Mouse (Mus musculus): ENCODE results near the gene Zfp454. TPM values are rescaled to one million over a fixed set of nuclear protein-coding genes. Genes with fewer than 3 reads are reported as not detected.

The Zfp454 gene
- polyA plus RNA-seq (2012; fragmentation: generic; extraction: Trizol): under 1 TPM in 1 of 2 experiments, not detected in 1; 0.04 TPM

DNA sequence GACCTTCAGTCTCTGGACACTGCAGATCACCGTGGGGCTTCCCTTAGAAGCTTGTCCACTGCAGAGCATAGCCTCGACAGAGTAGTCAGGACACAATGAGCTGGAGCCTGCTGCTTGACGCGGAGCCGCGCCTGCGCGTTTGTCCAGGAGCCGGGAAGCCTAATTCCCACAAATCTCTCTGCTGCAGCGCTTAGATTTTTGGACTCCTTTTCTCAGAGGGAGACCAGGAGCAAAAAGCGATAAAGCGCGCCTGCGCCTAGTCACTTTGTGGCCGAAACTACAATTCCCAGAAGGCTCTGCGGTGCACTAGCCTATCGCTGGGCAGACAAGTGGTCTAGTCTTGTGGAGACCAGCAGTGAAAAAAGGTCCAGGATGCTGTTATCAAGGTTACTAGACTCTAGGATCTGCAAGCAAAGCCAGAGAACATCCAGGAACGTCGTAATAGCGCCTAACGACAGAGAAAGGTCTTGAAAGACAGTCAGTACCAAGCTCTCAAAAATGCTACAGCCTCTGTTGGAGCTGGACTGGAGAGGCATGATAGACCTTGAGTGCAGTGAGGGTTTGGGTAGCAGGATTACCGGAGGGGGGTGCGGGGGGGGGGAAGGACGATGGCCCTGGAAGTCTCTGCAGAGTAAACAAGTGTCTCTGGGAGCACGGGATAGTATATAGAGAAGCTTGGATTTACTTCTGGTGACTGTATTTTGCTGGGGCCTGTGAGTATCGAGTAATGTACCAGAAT, at the start of gene Zfp454:
Gene Zfp454 (minus strand): TSS at position 262 of the 739 bp plus-strand sequence.

GRCm38 (mm10) chr11:50931451-50931866, 44.0 kb upstream of the Zfp454 start, which contains the start of gene Zfp354b:
Gene Zfp354b (minus strand): TSS chr11:50931633.

DNA sequence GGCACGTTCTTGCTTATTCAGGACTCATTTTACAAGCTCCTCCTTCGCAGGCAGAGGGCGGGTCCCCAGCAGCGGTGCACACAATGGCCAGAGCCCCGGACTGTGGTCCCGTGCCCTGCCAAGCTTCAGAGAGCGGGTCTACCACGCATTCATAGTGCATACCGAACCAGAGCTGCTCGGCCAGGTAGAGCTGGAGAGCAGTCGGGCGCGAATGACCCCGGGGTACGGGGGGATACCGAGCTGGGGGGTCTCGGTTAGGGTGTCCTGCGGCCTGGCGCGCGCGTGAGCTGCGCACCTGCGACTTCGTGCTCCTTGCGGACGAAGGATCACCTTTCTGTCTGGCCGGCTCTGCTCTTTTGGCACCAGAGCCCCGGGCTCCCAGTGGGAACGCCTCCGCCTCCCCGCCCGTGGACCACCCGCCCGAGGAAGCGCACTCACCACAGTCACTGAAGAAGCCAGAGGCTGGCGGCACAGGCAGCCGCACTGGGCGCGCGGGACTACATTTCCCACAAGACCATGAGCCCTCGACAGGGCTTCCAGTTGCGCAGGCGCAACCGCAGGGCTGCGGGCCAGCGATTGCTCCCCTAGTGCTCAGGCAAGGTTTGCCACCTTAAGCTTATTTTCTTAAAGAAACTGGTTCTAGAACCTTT, 28.3 kb upstream of the Zfp454 start, which contains the start of gene Zfp2:
Gene Zfp2 (minus strand): TSS at position 495 of the 650 bp plus-strand sequence.

GRCm38 (mm10) chr11:50850177-50850735, 37.2 kb downstream of the Zfp454 start, which contains the start of gene Grm6:
Gene Grm6 (plus strand): TSS chr11:50850685.

GRCm38 (mm10) chr11:50841023-50841735, 46.3 kb downstream of the Zfp454 start, which contains the start of gene Zfp879:
Gene Zfp879 (minus strand): TSS chr11:50841552.

DNA sequence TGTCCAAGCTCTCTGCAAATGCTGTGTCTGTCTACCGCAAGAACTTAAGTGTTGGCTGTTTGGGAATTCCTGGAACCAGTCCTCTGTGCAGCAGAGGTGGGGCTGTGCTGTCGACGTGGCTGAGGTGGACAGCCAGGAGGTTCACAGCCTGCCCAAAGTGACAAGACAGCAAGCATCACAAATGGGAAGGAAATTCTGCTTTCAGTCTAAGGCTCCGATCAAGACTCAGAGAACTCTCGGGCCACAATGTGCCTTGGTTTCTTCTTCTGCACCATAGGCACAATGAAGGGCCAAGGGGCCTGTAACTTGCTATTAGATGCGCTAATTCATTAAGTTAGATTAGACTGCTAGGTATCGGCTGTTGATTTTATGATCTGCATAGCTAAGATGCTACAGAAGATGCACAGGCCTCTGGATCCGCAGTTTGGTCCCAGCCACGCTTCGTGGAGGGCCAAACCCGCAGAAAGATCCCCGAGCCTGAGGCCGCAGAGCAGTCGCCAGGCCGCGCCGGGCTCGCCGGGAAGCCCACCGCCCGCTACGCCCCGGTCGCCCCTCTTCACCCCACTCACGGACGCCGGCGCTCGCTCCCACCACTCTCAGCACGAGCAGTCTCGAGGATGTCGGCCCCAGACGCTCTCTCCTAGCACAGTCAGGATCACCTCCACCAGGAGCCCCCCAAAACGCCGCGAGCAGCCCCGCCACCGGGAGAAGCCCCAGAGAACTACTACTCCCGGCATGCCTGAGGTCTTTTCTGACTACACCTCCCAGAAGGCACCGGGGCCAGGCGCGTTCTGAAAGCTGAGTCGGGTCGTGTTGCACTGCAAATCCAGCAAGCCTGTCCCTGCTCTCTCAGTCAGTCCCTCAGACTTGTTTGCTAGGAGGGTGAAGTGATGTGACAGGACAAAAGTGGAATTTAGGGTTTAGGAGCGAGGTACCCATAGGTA, 60.2 kb downstream of the Zfp454 start, which contains the start of gene Zfp354c:
Gene Zfp354c (minus strand): TSS at position 715 of the 944 bp plus-strand sequence.

Other genes with a start within 250 kb of the Zfp454 start
- gene Zfp354c, start 59.9 kb downstream of the Zfp454 start, polyA plus RNA-seq (2012; fragmentation: generic; extraction: Trizol): 1 to 10 TPM in 1 of 2 experiments, under 1 TPM in 1; 0.15 to 3.1 TPM
- gene Zfp879, start 46.1 kb downstream of the Zfp454 start, polyA plus RNA-seq (2012; fragmentation: generic; extraction: Trizol): under 1 TPM in 1 of 2 experiments, not detected in 1; 0.01 TPM
- gene Grm6, start 37.0 kb downstream of the Zfp454 start, polyA plus RNA-seq (2012; fragmentation: generic; extraction: Trizol): not detected
- gene Zfp2, start 28.5 kb upstream of the Zfp454 start, polyA plus RNA-seq (2012; fragmentation: generic; extraction: Trizol): under 1 TPM; 0.22 to 0.54 TPM
- under 1 TPM in 1 of 2 experiments, not detected in 1; 0.14 TPM for gene Zfp354b, start 44.0 kb upstream of the Zfp454 start, polyA plus RNA-seq (2012; fragmentation: generic; extraction: Trizol)
- not detected for gene 4933414I15Rik, start 56.1 kb upstream of the Zfp454 start, polyA plus RNA-seq (2012; fragmentation: generic; extraction: Trizol)
- not detected for gene Prop1, start 66.1 kb upstream of the Zfp454 start, polyA plus RNA-seq (2012; fragmentation: generic; extraction: Trizol)
- not detected for gene Olfr1378, start 78.9 kb upstream of the Zfp454 start, polyA plus RNA-seq (2012; fragmentation: generic; extraction: Trizol)
- not detected for gene Olfr1377, start 94.3 kb upstream of the Zfp454 start, polyA plus RNA-seq (2012; fragmentation: generic; extraction: Trizol)
- not detected for gene Olfr51, start 115.9 kb upstream of the Zfp454 start, polyA plus RNA-seq (2012; fragmentation: generic; extraction: Trizol)
- gene Olfr54, start 126.6 kb upstream of the Zfp454 start, polyA plus RNA-seq (2012; fragmentation: generic; extraction: Trizol): not detected
- gene Olfr1375, start 160.5 kb upstream of the Zfp454 start, polyA plus RNA-seq (2012; fragmentation: generic; extraction: Trizol): not detected
- 1 to 10 TPM in 1 of 2 experiments, under 1 TPM in 1; 0.08 to 1.4 TPM for gene Zfp354a, start 171.6 kb upstream of the Zfp454 start, polyA plus RNA-seq (2012; fragmentation: generic; extraction: Trizol)